Mouse (Mus musculus) retina, postnatal 7 days (tissue): Measurements from ENCODE around the gene Tspan18.
A peak's percentile ranks its signal among the peaks of the same experiment; 100 is the strongest.

ENCODE experiments used
- DNase-seq: peaks from one replicate; pipeline ENCODE4 v3.0.0-alpha.2; 2012; ENCODE audit warnings: low read depth, low spot score

The Tspan18 gene

GRCm38 (mm10) chr2:93187323-93187996 lies 146.8 kb downstream of the Tspan18 start, which contains the start of gene Trp53i11:
Trp53i11 (plus strand) TSS chr2:93187548.
- DNase-seq: peak; percentile 60

GRCm38 (mm10) chr2:93182859-93183258 lies 151.4 kb downstream of the Tspan18 start:
- no peak for DNase-seq

GRCm38 (mm10) chr2:93180077-93180844 lies 154.0 kb downstream of the Tspan18 start:
- DNase-seq: no peak

- DNase-seq: no peak
Measured at GRCm38 (mm10) chr2:93179603-93180002, 154.7 kb downstream of the Tspan18 start.

GRCm38 (mm10) chr2:93178313-93178677 lies 156.0 kb downstream of the Tspan18 start:
- no peak for DNase-seq

- no peak for DNase-seq
Measured at GRCm38 (mm10) chr2:93177668-93178312, 156.5 kb downstream of the Tspan18 start.

- no peak for DNase-seq
Measured at GRCm38 (mm10) chr2:93176871-93177667, 157.2 kb downstream of the Tspan18 start.

GRCm38 (mm10) chr2:93176193-93176798 lies 158.0 kb downstream of the Tspan18 start:
- DNase-seq: no peak

GRCm38 (mm10) chr2:93175721-93176120 lies 158.6 kb downstream of the Tspan18 start:
- DNase-seq: no peak

GRCm38 (mm10) chr2:93175278-93175677 lies 159.0 kb downstream of the Tspan18 start:
- no peak for DNase-seq

- DNase-seq: no peak
Measured at GRCm38 (mm10) chr2:93174159-93174558, 160.1 kb downstream of the Tspan18 start.

GRCm38 (mm10) chr2:93172460-93172859 lies 161.8 kb downstream of the Tspan18 start:
- DNase-seq: no peak

GRCm38 (mm10) chr2:93171929-93172328 lies 162.4 kb downstream of the Tspan18 start:
- DNase-seq: no peak

GRCm38 (mm10) chr2:93170845-93171200 lies 163.5 kb downstream of the Tspan18 start:
- DNase-seq: no peak

GRCm38 (mm10) chr2:93170156-93170844 lies 164.0 kb downstream of the Tspan18 start:
- DNase-seq: no peak

GRCm38 (mm10) chr2:93166734-93167406 lies 167.4 kb downstream of the Tspan18 start:
- no peak for DNase-seq

GRCm38 (mm10) chr2:93166295-93166694 lies 168.0 kb downstream of the Tspan18 start:
- DNase-seq: no peak

GRCm38 (mm10) chr2:93163750-93164335 lies 170.5 kb downstream of the Tspan18 start:
- DNase-seq: no peak

- DNase-seq: no peak
Measured at GRCm38 (mm10) chr2:93163317-93163716, 171.0 kb downstream of the Tspan18 start.

- DNase-seq: no peak
Measured at GRCm38 (mm10) chr2:93162791-93163190, 171.5 kb downstream of the Tspan18 start.
